Mouse (Mus musculus) hindbrain, embryonic 13.5 days (tissue): ENCODE results near the gene Htatip2. TPM values are rescaled to one million over a fixed set of nuclear protein-coding genes. Genes with fewer than 3 reads are reported as not detected.

Experiments used
- ATAC-seq: fragments of 200-750 bp; cut with Nextera tagmentation; 2 replicates; pipeline ENCODE4 v1.8.0; 2017; ENCODE audit warnings: moderate TSS enrichment; ENCODE audit not compliant: low FRiP score
- H3K27ac ChIP-seq: fragments of 300-500 bp; sonication (generic); 2 replicates; pipeline ENCODE4 v1.5.1; 2015; ENCODE audit warnings: inconsistent platforms, mild to moderate bottlenecking, moderate library complexity
- H3K27me3 ChIP-seq: fragments of 300-500 bp; sonication (generic); 2 replicates; pipeline ENCODE4 v1.6.1; 2015; ENCODE audit warnings: mild to moderate bottlenecking, inconsistent platforms
- H3K36me3 ChIP-seq: fragments of 300-500 bp; sonication (generic); 2 replicates; pipeline ENCODE4 v1.6.1; 2015; ENCODE audit warnings: mild to moderate bottlenecking, inconsistent platforms
- H3K4me1 ChIP-seq: fragments of 300-500 bp; sonication (generic); replicated peaks from 2 replicates; pipeline ENCODE4 v1.6.1; 2015; ENCODE audit warnings: inconsistent platforms
- H3K4me2 ChIP-seq: fragments of 300-500 bp; sonication (generic); 2 replicates; pipeline ENCODE4 v1.6.1; 2015; ENCODE audit warnings: inconsistent platforms, mild to moderate bottlenecking, moderate library complexity
- H3K4me3 ChIP-seq: fragments of 300-500 bp; sonication (generic); 2 replicates; pipeline ENCODE4 v1.5.1; 2015; ENCODE audit warnings: mild to moderate bottlenecking, inconsistent platforms
- H3K9ac ChIP-seq: fragments of 300-500 bp; sonication (generic); 2 replicates; pipeline ENCODE4 v1.6.1; 2015; ENCODE audit warnings: mild to moderate bottlenecking, inconsistent platforms
- H3K9me3 ChIP-seq: fragments of 300-500 bp; sonication (generic); 2 replicates; pipeline ENCODE4 v1.6.1; 2016; ENCODE audit warnings: inconsistent platforms
- WGBS: fragments of 180-500 bp; shearing (Covaris S2); methylation state at CpG from one replicate; pipeline ENCODE4 v1.1.7; 2015; 5-methylcytosine and 5-hydroxymethylcytosine counted together
- polyA plus RNA-seq: library from polyadenylated mRNA; unstranded; fragments of >200 nt; fragmentation: Nextera tagmentation; extraction: Ambion mirVana; gene quantifications from 2 replicates; pipeline ENCODE4 v1.2.1, GENCODE M21; 2015

The Htatip2 gene
- polyA plus RNA-seq, 1 experiment from 2014 or later: 3.5 TPM

DNA sequence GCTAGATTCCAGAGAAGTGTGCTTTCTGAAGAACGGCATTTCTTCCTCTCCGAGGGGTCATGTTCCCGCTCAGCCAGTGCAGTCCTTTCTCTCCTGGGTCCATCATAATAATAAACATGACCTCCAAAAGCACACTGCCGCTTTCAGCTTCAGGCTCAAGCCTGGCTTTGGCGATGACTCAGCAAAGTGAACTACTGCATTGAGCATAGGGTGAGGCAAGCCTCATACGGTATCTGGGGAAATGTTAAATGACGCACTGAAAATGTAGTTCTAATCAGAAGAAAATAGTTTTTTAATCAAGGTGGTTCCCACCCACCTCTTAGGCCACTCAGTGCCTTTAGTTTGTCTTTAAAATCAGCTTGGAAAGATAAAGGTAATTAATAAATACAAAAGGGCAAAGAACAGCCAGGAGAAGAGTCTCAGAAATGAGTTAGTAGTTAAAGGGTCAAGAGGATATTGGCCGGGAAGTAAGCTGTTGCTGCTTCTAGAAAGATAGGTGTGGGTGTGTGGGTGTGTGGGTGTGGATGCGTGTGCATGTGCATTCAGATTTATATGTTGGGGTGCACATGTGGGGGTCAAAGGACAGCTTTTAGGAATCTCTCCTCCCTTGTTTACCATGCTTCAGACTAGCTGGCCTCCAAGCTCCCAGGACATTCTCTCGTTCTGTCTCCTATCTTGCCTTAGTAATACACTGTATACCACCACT, 5.2 kb downstream of the Htatip2 start:
- Histone ChIP-seq H3K4me3 (no peak overlapping the region), H3K27ac (no peak overlapping the region), H3K4me2 (no peak overlapping the region), H3K9me3 (peaks cover 7% of the 10 kb centered on the region), H3K36me3 (no peaks in the 10 kb centered on the region), H3K27me3 (peaks cover 81% of the 10 kb centered on the region), H3K9ac (no peak overlapping the region), H3K4me1 (peaks cover under 1% of the 10 kb centered on the region; the same call in 1 of the 2 replicates)
- 75% methylated on average over 10 of the region's 10 CpGs for whole genome bisulfite sequencing
- ATAC-seq: no peak; the same call in 1 of the 2 replicates

DNA sequence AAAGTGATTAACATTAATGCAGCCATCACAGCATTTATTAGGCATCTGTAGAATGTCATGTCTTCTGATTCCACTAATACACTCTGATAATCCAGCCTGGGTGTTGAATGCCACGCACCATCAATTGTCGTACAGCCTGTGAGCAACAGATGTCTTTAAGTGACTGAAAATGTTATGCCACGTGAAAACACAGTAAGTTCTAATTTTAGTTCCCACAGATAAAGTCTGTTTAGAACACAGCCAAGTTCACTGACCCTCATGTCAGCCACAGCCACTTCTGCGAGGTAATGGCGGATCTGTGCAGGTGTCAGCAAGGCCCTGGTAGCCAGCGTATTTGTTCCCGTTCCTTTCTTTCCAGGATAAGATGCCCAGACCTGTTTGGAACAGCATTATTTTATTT, 7.3 kb downstream of the Htatip2 start:
- H3K27ac ChIP-seq: no peak overlapping the region
- ATAC-seq: no peak
- no peaks in the 10 kb centered on the region for H3K4me1 ChIP-seq
- no peak overlapping the region for H3K4me3 ChIP-seq
- WGBS: 92% methylated on average over 7 of the region's 7 CpGs
- no peak overlapping the region for H3K4me2 ChIP-seq
- H3K27me3 ChIP-seq: peaks cover 64% of the 10 kb centered on the region
- H3K9ac ChIP-seq: no peak overlapping the region
- H3K9me3 ChIP-seq: no peaks in the 10 kb centered on the region
- no peaks in the 10 kb centered on the region for H3K36me3 ChIP-seq

DNA sequence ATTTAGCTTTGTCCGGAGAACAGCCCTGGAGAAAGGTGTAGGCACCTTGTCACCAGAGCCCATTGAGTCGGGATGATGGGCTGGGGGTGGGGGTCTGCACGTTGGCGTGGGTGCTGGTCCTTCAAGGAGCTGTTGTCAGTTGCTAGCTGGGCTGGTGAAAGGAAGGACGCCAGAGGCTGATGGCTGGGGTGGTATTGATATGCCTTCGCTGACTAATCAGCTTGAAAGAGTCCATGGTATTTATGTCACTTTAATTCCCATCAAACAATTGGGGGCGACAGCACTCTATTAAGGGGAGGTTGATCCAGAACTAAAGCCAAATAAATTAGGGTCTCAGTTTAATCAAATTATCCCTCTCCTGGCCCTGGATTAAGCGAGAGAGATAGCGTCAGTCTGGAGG, 9.6 kb downstream of the Htatip2 start:
- Histone ChIP-seq H3K4me1 (no peaks in the 10 kb centered on the region), H3K36me3 (no peaks in the 10 kb centered on the region), H3K27ac (no peak overlapping the region), H3K9me3 (no peaks in the 10 kb centered on the region), H3K4me2 (no peak overlapping the region), H3K4me3 (no peak overlapping the region), H3K9ac (no peak overlapping the region), H3K27me3 (peaks cover 57% of the 10 kb centered on the region)
- no peak for ATAC-seq
- 35% methylated on average over 9 of the region's 9 CpGs for WGBS

DNA sequence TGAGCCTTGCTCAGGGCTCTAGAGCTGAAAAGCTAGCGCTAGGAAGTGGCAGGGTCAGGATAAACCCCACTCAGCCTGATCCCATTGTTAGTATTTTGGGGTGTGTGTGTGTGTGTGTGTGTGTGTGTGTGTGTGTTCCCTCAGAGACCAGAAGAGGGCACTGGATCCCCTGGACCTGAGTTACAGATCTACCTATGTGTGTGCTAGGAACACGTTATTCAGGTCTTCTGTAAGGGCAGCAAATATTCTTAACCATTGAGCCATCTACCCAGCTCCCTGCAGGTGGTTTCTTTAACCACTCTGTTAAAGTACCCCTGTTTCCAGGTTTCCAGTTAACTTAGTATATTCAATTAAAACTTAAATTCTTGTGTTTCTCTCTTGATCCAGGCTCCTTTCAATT, 15.5 kb downstream of the Htatip2 start:
- H3K4me3 ChIP-seq: no peak overlapping the region
- no peak for ATAC-seq
- peaks cover 8% of the 10 kb centered on the region for H3K4me1 ChIP-seq
- no peaks in the 10 kb centered on the region for H3K9me3 ChIP-seq
- peaks cover 27% of the 10 kb centered on the region for H3K27me3 ChIP-seq
- no peak overlapping the region for H3K4me2 ChIP-seq
- WGBS: 86% methylated on average over 2 of the region's 2 CpGs
- H3K36me3 ChIP-seq: no peaks in the 10 kb centered on the region
- no peak overlapping the region for H3K9ac ChIP-seq
- H3K27ac ChIP-seq: no peak overlapping the region

DNA sequence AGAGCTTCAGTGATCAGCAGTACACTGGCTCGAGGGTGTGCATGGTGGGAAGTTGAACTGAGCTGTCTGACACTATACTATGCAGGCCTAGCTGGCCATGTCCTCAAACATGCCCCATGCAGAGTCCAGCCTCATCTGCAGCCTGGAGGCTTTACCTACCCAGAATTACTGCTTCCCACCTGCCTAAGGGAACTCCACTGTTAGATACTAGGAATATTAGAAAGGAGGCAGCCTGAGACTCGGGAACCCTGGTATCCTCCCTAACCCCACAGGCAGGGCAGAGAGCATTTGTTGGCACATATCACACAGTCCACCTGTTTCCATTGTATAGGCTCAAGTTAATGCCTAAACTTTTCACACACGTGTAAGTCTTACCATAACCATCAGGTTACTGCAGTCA, 18.7 kb downstream of the Htatip2 start:
- H3K9ac ChIP-seq: no peak overlapping the region
- WGBS: 50% methylated on average over 3 of the region's 3 CpGs
- peak; percentile 34 for ATAC-seq

DNA sequence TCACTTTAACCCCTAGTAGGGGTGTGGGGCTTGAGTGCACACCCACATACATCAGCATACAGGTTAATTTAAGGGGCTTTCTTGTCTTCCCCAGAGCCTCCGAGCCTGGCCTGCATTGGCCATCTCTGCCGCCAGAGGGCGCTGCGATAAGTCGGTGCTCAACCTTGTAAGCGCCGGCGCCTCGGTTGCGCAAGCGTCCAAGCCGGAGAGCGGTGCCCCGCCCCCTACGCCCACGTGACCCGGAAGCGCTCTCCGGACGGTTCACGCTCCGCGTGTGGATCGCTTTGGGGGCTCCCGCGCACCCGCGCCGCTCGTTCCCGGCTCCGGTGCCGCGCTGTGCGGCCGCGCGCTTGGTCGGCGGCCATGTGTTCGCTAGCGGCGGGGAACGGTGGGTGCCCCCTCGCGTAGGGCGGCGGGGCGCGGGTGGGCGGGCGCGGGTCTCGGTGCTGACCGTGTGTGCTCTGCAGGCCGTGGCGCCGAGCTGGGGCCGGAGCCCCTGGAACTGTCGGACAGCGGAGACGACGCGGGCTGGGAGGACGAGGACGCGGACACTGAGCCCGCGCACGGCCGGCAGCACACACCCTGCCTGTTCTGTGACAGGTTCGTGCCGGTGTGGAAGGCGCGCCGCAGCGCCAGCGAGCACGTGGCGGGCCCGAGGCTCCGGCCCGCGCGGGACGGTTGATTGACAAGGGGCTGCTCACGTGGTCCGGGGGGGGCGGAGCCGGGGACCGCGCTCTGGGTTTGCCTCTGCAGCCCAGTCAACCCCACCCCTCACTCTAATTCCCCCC, 19.4 kb downstream of the Htatip2 start, which contains the start of gene Prmt3:
Gene Prmt3, plus strand, starts transcription at position 233 of the 788 bp plus-strand sequence.
- H3K4me1 ChIP-seq: peaks cover 20% of the 10 kb centered on the region
- H3K9ac ChIP-seq: peak within 1 kb of the TSS; percentile 81
- H3K4me2 ChIP-seq: peak within 1 kb of the TSS; percentile 65
- H3K27me3 ChIP-seq: peaks cover 14% of the 10 kb centered on the region
- H3K4me3 ChIP-seq: peak within 1 kb of the TSS; percentile 66
- peak within 1 kb of the TSS; percentile 88 for H3K27ac ChIP-seq
- H3K36me3 ChIP-seq: peaks cover 18% of the 10 kb centered on the region
- ATAC-seq: peak; percentile 96
- H3K9me3 ChIP-seq: no peaks in the 10 kb centered on the region
- under 1% methylated on average over 77 of the region's 92 CpGs for WGBS

More for the DNA sequence above, 18.7 kb downstream of the Htatip2 start:
- peaks cover 19% of the 10 kb centered on the region for H3K27me3 ChIP-seq
- H3K4me3 ChIP-seq: 0 out of 2 replicates have a peak overlapping the region, but pooled peaks have one; percentile 66
- peaks cover 20% of the 10 kb centered on the region for H3K4me1 ChIP-seq
- no peaks in the 10 kb centered on the region for H3K9me3 ChIP-seq
- H3K36me3 ChIP-seq: peaks cover 15% of the 10 kb centered on the region
- no peak overlapping the region for H3K4me2 ChIP-seq
- no peak overlapping the region for H3K27ac ChIP-seq

DNA sequence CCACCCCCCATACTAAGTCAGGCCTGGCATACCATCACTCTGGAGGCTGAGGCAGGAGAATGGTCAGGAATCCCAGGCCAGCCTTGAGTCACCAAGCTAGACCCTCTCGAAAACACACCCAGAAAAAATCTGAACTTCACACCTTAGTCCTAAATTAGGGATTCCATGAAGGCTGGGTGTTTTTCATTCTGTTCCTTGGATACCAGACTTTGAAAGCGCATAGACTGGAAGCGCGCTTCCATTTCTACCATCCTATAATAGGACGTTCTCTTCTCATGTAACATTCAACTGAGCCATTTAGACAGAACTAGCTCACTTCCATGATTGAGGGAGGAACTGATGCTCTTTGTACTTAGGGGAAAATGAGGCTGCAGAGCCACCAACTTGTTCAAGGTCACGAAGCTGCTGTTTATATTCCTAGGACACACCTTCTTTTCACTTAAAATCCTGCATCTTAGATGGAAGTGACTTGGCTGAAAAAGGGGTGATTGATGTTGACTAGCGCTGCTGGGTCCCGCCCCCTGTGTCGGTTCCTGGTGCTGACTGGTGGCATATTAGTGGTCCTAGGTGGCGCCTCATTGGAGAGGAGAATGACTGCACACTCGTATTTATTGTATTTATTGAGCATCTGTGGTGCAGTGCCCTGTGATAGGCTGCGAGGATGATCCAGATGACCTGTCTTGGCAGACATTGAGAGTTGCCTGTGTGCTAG, 20.1 kb downstream of the Htatip2 start:
- peak overlapping the region; percentile 88 for H3K27ac ChIP-seq
- H3K4me1 ChIP-seq: peaks cover 20% of the 10 kb centered on the region
- H3K4me3 ChIP-seq: peak overlapping the region; percentile 66
- peak; percentile 13; the same call in 1 of the 2 replicates for ATAC-seq
- peaks cover 12% of the 10 kb centered on the region for H3K27me3 ChIP-seq
- 66% methylated on average over 12 of the region's 12 CpGs for WGBS
- peak overlapping the region; percentile 65 for H3K4me2 ChIP-seq
- H3K9ac ChIP-seq: peak overlapping the region; percentile 81; the same call in 1 of the 2 replicates
- H3K9me3 ChIP-seq: no peaks in the 10 kb centered on the region
- H3K36me3 ChIP-seq: peaks cover 18% of the 10 kb centered on the region

DNA sequence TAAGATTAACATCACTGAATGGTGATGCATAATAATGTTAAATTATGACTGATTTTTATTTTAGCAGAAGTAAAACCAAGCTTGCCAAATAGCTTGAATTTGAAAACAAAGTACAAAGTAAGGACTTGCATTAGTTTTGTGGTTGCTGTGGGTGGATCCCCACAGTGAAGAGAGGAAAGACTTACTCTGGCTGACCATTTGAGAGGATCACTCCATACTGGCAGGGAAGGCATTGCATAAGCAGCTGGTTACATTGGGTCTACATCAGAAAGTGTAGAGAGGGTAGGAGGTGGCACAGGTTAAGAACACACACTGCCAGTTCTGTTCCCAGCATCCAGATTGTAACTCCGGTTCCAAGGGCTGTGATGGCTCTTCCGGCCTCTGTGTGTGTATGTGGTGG, 24.1 kb downstream of the Htatip2 start:
- ATAC-seq: no peak
- no peaks in the 10 kb centered on the region for H3K9me3 ChIP-seq
- no peak overlapping the region for H3K27ac ChIP-seq
- WGBS: 95% methylated on average over 2 of the region's 2 CpGs
- H3K27me3 ChIP-seq: no peaks in the 10 kb centered on the region
- H3K4me2 ChIP-seq: no peak overlapping the region
- H3K36me3 ChIP-seq: peaks cover 38% of the 10 kb centered on the region
- H3K4me3 ChIP-seq: no peak overlapping the region
- no peak overlapping the region for H3K9ac ChIP-seq
- peaks cover 28% of the 10 kb centered on the region for H3K4me1 ChIP-seq

DNA sequence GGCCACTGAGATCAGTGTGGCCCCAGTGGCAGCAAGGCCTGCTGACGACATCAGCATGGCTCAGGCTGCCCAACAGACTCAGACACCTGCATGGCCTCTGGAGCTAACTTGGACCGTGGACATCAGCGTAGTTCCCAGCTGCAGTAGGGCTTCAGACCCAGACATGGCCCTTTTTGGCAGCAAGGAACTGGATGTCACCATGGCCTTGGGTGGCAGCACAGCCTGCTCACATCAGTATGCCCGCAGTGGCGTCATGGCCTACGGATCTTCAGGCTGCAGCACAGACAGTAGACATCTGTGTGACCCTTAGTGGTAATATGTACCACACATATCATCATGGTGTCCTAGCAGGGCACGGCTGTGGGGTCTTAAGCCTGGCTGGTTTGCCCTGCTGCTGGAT, 26.2 kb downstream of the Htatip2 start:
- Histone ChIP-seq H3K27ac (no peak overlapping the region), H3K4me3 (no peak overlapping the region), H3K4me1 (peaks cover 13% of the 10 kb centered on the region; the same call in 1 of the 2 replicates), H3K9ac (no peak overlapping the region), H3K4me2 (no peak overlapping the region), H3K36me3 (peaks cover 51% of the 10 kb centered on the region), H3K9me3 (no peaks in the 10 kb centered on the region), H3K27me3 (no peaks in the 10 kb centered on the region)
- WGBS: 96% methylated on average over 7 of the region's 7 CpGs
- no peak for ATAC-seq

DNA sequence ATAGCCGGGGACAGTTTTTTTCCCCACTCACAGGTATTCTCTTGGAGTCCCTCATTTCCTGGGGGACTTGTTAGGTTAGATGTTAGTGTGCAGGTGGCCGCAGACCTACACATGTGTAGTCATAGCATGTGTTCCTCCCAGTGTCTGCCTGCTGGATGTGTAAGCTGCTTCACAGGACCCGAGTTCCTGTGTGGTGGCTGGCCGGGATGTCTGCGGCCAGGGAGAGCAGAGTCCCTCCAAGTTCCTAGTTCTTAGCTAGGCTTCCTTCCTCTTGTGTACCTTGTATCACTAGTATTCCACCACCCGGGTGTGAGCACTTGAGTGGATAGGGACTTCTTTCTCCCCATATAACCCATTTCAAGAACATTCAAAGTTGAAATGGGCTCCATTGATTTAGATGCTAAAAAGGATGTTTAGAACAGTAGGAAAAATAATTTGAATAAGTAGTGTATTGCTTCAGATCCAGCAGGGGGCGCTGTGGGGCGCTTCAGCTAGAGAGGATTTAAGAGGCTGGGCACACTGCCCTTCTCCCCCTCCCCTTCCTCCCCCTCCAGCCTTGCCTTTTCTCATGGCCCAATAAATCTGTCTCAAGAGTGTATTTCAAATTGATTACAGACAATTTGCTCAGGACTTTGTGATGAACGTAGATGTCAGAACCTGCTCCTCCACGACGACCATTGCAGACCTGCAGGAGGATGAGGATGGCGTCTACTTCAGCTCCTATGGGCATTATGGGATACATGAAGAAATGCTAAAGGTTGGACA, 27.9 kb downstream of the Htatip2 start:
- H3K9ac ChIP-seq: no peak overlapping the region
- H3K4me1 ChIP-seq: peaks cover 8% of the 10 kb centered on the region; the same call in 1 of the 2 replicates
- ATAC-seq: peak; percentile 59
- H3K36me3 ChIP-seq: peaks cover 53% of the 10 kb centered on the region
- 56% methylated on average over 12 of the region's 12 CpGs for WGBS
- H3K27me3 ChIP-seq: no peaks in the 10 kb centered on the region
- H3K27ac ChIP-seq: peak overlapping the region; percentile 24; the same call in 1 of the 2 replicates
- no peak overlapping the region for H3K4me2 ChIP-seq
- no peaks in the 10 kb centered on the region for H3K9me3 ChIP-seq
- H3K4me3 ChIP-seq: no peak overlapping the region

DNA sequence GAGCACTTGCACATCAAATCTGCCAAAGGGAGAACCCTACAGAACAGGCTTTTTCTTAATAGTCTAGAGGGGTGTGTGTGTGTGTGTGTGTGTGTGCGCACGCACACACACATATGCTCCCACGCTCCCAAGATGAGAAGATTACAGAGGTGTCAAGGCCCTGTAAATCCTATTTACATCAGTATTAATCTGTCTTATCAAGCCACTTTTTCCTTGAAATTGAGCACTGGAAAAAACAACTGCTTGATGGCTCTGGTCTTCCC, 28.4 kb downstream of the Htatip2 start:
- no peaks in the 10 kb centered on the region for H3K27me3 ChIP-seq
- H3K4me1 ChIP-seq: peaks cover 8% of the 10 kb centered on the region; the same call in 1 of the 2 replicates
- H3K4me3 ChIP-seq: no peak overlapping the region
- H3K36me3 ChIP-seq: peaks cover 48% of the 10 kb centered on the region
- WGBS: 93% methylated on average over 3 of the region's 3 CpGs
- ATAC-seq: no peak
- H3K9ac ChIP-seq: no peak overlapping the region
- H3K9me3 ChIP-seq: no peaks in the 10 kb centered on the region
- peak overlapping the region; percentile 24; the same call in 1 of the 2 replicates for H3K27ac ChIP-seq
- H3K4me2 ChIP-seq: no peak overlapping the region
